15 mouse cellular contexts compared by ENCODE assay signal in the genomic region with DNA sequence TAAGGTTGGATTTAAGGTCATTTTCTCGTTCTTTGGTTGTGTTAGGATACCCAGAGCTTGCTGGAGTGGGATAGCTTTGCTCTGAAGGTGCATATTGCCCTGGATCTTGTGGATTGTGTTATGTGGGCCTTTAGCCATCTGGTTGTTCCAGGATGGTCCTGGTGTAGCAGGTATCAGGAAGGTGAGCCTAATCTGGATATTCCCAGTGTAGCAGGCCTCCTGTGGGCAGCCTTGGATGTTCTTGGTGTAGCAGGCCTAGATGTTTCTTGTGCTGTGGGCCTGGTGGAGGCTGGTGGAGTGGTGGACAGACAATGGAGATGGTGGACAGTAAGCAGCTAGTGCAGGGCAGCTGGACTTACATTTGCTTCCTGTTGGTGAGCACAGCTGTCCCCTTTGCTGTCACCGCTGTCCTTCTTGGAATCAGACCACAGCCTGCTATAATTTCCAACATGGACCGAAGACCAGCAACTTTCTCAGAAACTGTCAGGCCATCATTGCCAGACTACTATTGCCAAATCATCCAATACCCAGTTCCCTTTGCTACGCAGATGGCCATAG.
"Had no signal": no experiment of that assay in that cellular context is flagged by ENCODE, and none has a peak within 500 bp of the region (broad histone marks: within the 10 kb centered on the region; RNA-seq: fewer than 3 reads in every experiment).

No protein-coding gene starts in this region.

- DNase-seq: kidney, adult 2 months; kidney, postnatal 14 days; left cerebral cortex, postnatal 4 days; liver, embryonic 13.5 days; lung, adult 18-20 months; lung, postnatal 4 days; right cerebral cortex, adult 18-20 months; right cerebral cortex, postnatal 25 days; thymus, adult 2 months; thymus, postnatal 36 days had no signal

- H3K4me3 ChIP-seq: intestine, embryonic 15.5 days; kidney, embryonic 15.5 days; limb, embryonic 13.5 days; liver, embryonic 13.5 days; midbrain, embryonic 13.5 days; neural tube, embryonic 15.5 days had no signal

- H3K4me1 ChIP-seq: intestine, embryonic 15.5 days; limb, embryonic 13.5 days had no signal
